Mouse (Mus musculus): ENCODE data around the gene Kank3.

Gene Kank3

GRCm38 (mm10) chr17:33810334-33811141 is at the start of gene Kank3:
Gene Kank3 (plus strand): TSS chr17:33810519.
- DNase-seq (ENCODE audit: low spot score in 2 of 2) = peak; percentile 82 to 95

DNA sequence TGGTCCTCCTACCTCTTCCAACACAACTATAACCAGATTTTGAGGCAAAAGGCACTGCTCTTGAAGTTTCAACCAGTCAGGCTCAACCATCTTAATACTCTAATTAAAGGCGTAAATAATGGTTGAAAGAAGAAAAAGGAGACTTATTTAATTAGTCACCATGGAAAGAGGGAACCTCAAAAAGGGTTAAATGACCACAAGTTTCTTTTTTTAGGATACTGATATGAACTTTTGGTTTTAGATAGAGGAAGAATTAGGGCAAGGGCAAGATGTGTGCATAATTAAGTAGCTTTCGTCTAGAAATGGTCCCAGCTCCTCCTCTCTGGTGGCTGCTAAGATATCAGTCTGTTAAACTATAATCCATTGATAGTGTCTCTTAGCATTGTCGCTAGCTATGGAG is 43.9 kb upstream of the Kank3 start:
- no peak for DNase-seq (ENCODE audit: low spot score in 2 of 2)

DNA sequence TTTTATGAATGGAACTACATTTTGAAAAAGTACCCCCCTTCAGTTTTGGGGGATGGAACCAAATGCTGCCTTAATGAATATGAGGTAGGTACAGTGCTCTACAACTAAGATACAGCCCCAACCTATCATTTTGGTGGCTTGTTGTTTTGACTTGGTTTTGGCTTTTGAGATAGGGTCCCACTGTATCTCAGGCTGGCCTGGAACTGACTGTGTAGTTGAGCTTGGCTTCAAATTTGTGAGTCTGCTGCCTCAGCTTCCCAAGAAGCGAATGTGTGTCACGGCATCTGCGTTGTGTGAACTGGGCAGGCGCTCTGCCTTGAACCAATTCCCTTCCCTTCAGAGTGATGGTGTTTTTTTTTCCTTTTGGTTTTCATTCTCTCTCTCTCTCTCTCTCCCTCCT is 38.7 kb upstream of the Kank3 start:
- DNase-seq (ENCODE audit: low spot score in 2 of 2) = no peak

- no peak for DNase-seq (ENCODE audit: low spot score in 2 of 2)
Measured at GRCm38 (mm10) chr17:33773426-33773825, 36.9 kb upstream of the Kank3 start.

DNA sequence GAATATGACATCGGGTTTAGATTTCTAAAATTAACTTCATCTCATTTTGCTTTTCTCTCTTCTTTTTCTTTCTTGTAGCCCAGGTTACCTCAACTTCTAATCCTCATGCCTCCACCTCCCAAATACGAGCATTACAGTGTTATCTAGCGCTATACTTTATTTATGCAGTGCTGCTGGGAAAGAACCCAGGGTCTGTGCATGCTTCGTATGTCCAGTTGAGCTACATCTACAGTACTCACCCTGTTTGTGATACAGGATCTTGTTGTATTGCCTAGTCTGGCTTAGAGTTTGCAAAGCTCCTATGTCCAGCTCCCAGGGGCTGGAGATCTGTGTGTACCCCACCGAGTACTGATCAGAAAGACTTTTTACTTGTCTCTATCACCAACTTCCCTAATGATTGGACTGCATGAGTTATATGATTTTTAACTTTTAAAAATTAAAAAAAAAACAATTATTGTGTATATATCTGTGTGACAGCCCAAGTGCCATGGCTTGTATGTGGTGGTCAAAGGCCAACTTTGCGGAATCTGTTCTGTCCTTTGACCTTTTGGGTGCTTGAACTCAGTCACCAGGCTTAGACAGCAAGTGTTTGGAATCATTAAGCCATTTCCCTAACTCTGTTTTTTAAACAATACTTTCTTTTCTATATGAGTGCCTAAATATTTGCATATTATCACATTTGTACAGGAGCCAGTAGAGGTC is 36.3 kb upstream of the Kank3 start:
- DNase-seq (ENCODE audit: low spot score in 2 of 2) = no peak

DNA sequence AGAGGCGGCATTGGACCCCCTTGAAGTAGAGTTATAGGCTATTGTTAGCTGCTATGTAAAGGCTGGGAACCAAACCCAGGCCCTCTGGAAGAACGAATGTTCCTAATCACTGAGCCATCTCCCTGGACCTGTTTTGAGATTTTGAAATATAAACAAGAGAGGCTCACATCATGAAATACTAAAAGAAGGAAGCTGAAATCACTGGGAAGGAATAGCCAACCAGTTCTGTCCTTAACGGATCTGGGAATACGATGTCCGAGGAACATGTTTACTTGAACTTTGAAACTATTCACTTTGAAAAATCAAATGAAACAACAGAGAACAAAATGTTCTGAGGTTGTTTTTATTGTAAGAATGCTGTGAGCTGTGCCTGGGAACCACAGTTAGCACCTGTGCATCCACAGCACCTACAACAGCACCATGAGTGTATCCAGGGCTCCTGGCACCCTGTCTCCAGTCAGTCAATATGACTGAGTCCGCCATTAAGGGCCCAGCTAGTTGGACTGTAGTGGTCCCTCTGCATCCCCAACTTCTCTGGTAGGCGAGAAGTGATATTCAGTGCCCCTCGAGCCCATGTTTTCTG is 35.7 kb upstream of the Kank3 start:
- no peak for DNase-seq (ENCODE audit: low spot score in 2 of 2)

DNA sequence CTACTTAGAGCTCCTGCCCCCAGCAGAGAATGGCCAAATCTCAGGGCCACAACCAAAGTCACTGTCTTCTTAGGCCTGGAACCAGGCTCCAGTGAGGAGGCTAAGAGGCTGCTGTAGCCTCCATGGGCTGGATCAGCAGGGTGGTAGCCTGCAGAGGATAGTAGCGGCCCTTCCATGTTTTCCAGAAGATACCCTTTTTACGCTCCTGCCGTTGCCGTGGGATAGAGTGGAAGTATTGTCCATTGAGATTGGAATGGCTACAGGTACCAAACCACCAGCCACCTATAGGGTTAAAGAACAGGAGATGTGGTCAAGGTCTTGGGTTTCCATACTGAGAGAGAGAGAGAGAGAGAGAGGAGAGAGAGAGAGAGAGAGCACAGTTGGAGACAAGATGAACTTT is 35.0 kb upstream of the Kank3 start:
- no peak for DNase-seq (ENCODE audit: low spot score in 2 of 2)

DNA sequence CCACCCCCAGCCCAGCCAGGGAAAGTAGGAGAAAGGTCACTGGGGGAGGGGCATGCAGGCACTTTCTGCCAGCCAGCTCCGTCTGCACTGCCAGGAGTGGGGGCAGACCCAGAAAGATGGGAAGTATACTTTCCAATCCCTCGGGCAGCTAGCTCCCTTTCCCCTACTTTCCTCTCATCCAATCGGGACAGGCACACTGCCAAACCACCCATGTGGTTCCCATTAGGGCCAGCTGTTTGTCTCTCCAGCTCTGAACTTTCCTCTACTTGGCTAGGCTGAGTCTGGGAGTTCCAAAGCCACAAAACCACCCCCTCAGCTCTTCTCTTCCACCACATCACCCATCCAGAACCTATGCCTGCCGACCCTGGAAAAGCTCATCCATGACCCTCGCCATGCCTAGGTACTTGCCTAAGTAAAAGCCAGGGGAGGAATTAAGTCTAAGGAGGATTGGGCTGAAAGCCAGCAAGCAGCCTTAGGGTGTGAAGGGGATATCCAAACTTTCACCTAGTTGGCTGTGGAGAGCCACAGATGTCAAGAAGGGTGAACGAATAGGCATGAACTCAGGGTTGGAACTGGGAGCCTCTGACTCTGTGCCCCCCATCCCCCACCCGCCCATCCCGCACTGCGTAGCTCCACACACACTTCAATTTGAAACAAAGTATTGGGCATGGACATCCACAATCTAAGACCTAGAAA is 30.9 kb upstream of the Kank3 start:
- DNase-seq (ENCODE audit: low spot score in 2 of 2) = peak; percentile 39 to 83

DNA sequence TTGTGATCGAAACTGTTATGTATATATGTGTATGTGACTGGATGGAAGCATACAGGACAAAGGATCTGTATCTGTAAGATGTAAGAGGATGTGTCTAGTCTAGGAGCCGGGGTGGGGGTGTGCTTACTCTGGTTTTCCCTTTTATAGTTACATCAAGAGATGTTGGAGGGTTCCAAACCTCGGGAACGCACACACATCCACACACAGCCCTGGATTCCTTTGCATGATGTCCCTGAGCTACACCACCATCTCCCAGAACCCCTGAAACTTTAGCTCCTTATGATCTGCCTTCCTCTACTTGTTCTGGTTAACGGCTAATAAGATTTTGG is 30.4 kb upstream of the Kank3 start:
- DNase-seq (ENCODE audit: low spot score in 2 of 2) = no peak

DNA sequence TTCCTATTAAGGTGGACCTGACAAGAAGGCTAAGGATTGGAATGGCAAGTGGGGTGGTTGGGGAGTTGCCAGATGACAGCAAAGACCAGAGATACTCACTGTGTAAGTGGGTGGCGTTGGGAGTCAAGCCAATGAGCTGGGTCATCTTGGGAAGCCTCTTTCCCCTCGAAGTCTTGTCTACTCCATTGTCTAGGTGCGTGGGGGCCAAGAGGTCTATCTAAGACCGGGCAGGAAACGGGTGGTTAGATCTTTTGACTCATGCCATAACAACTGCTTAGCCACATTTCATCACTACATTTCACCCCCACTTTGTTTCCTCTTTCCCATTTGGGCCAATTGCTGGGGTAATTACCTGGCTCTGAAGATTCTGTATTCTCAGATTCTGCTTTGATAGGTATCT is 29.9 kb upstream of the Kank3 start:
- DNase-seq (ENCODE audit: low spot score in 2 of 2) = no peak

- DNase-seq (ENCODE audit: low spot score in 2 of 2) = peak in 1 of 2 experiments; percentile 44
Measured at GRCm38 (mm10) chr17:33781124-33781977, 29.0 kb upstream of the Kank3 start, which contains the start of gene Angptl4. Gene Angptl4 (minus strand): TSS chr17:33781830.

DNA sequence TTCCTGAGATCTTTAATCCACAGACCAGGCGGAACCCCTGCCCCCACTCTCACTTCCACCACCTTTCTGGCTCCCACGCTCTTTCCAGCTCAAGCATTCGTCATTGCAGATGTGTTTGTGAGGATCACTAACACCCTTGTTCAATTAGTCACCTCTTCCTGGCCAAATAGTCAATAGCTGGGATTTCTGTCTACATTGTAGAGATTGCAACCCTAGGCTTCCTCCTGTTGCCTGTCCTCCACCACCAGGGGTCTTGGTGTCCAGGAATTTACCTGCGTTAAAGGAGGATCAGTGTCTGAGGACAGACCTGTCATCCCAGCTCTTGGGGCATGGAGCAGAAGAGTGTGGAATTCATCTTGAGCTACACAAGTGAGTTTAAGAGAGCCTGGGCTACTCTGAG is 28.3 kb upstream of the Kank3 start:
- no peak for DNase-seq (ENCODE audit: low spot score in 2 of 2)

DNA sequence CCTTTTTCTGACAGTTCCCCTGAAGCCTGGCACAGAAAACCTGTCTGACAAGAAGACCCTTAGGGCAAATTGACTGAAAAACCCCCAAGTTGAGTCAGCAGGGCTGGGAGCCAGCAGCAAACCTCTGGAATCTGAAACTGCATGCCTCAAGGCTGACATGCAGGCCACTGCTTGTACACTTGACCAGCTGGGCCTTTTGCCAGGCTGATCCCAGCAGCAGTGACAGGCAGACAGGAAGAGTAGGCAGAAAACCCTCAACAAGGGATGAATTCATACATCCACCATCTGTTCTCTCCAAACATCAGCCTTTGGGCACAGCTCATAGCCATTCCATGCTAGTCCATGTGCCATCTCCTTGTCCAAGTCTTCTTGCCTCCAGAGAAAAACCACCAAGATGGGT is 26.9 kb upstream of the Kank3 start:
- peak in 1 of 2 experiments; percentile 46 for DNase-seq (ENCODE audit: low spot score in 2 of 2)

DNA sequence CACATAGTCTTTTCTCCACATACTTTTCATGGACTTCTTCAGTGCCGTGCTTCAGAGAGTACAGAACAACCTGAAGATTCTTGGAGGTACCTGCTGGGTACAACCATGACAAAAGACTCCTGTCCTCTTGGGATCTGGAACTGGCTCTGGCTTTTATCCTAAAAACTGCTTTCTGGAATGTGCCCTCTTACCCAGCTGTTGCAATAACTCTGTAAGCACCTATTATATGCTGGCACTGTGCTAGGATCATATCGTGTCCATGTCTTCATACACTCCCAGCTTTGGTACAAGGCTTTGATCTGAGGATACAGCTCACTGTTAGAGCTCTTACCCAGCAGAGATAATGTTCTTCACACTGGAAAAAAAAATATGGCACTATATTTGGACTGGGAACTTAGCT is 25.4 kb upstream of the Kank3 start:
- DNase-seq (ENCODE audit: low spot score in 2 of 2) = no peak

- DNase-seq (ENCODE audit: low spot score in 2 of 2) = peak in 1 of 2 experiments; percentile 18
Measured at GRCm38 (mm10) chr17:33786375-33786774, 23.9 kb upstream of the Kank3 start.

DNA sequence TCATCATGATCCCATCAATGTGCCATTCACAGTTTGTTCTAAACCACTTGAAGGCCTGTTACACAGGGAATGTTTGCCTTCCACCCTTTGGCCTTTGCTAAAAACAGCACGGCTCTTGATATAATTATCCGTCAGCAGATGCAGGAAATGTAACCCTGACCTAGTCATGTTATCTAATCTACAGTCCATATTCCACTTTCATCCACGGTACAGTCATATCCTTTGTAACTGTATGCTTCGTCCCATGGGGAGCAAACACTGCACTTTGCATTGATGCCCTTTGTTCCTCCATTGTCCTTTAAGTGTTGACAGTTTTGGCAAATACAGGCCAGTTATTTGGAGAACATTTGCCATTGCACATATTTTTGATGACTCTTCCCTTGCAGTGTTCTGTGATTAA is 21.6 kb upstream of the Kank3 start:
- DNase-seq (ENCODE audit: low spot score in 2 of 2) = no peak

GRCm38 (mm10) chr17:33798306-33798705 is 12.0 kb upstream of the Kank3 start:
- no peak for DNase-seq (ENCODE audit: low spot score in 2 of 2)

DNA sequence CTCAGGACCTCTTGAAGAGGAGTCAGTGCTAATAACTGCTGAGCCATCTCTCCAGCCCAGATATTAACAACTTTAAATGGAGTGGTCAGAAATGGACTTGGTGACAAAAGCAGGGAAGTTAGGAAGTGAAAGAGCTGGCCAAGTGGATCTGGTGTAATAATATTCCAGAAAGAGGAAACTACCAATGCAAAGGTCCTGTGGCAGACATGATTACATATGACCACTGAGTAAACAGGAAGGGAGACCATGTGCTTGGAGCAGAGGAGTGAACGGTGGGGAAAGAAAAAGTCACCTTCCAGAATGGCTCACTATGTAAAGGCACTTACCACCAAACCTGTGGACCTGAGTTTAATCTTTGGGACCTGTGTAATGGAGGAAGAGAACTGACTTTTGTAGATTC is 11.0 kb upstream of the Kank3 start:
- DNase-seq (ENCODE audit: low spot score in 2 of 2) = no peak

- DNase-seq (ENCODE audit: low spot score in 2 of 2) = no peak
Measured at GRCm38 (mm10) chr17:33802221-33802620, 8.1 kb upstream of the Kank3 start.

DNA sequence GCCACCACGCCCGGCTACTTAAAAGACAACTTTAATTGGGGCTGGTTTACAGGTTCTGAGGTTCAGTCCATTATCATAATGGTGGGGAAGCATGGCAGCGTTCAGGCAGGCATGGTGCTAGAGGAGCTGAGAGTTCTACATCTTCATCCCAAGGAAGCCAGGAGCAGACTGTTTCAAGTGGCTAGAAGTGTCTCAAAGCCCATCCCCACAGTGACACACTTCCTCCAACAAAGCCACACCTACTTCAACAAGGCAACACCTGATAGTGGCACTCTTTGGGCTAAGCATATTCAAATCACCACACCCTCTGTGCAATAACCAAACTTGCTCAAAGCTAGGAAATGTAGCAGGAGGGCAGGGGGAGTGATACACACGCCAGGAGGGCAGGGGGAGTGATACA is 6.1 kb upstream of the Kank3 start:
- DNase-seq (ENCODE audit: low spot score in 2 of 2) = no peak

GRCm38 (mm10) chr17:33804745-33805144 is 5.6 kb upstream of the Kank3 start:
- no peak for DNase-seq (ENCODE audit: low spot score in 2 of 2)

All from left cerebral cortex, adult 9 months (tissue).